Mouse (Mus musculus) megakaryocyte-erythroid progenitor cell, adult 5-6 weeks (primary cell): ENCODE measurements around the gene Banp. TPM values are rescaled to one million over a fixed set of nuclear protein-coding genes. Genes with fewer than 3 reads are reported as not detected.
A peak's percentile ranks its signal among the peaks of the same experiment; 100 is the strongest.

Experiments used
- ATAC-seq: replicated peaks from 2 replicates; pipeline ENCODE4 v1.8.0; 2016; ENCODE audit warnings: mild to moderate bottlenecking, inconsistent platforms; ENCODE audit not compliant: severe bottlenecking, poor library complexity, low FRiP score, low TSS enrichment
- total RNA-seq, 2 experiments: library from RNA; stranded (forward) in 1 of 2; stranded (reverse) in 1 of 2; fragments of 200-1000, 215-1000 nt in 1 of 2; fragments of >200 nt in 1 of 2; fragmentation: Nextera tagmentation in 1 of 2; gene quantifications; 2 replicates each; pipeline ENCODE4 v1.2.3; 2014 to 2017

Gene Banp
- total RNA-seq, 2 experiments from 2014 or later: 17.3 to 18.4 TPM

DNA sequence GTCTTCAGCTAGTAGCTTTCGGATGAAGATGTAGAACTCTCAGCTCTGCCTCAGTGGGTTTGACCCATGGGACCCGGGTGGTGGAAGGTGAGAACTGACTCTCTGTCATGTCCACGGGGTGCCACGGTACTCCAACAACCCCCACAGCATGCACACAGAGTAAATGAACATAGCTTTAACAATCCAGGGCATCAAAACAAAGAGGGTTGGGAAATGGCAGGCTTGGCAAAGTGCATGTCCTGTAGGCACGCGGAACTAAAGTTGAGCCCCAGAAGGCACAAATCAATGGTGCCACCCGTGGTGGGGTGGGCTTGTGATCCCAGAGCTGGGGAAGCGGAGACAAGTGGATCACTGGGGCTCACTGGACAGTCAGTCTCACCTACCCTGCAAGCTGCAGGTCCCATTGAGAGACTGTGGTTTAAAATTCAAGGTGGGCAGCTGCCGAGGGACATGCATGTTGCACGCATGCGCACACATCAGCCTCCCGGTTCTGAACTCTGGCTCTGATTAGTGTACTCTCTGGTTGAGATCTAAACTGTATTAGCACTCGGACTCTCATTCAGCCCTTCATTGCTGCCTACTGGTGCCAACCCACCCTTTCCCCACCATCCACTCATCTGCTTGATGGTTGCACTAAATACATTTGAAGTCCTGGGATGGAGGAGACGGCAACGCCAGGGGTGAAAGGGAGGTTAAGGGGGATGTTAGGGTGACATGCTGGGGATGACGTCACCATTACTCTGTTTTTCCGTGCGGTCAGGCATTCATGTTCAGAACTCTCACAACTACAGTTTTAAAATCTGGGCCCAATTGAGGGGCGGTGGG is 1.0 kb upstream of the Banp start:
- no peak for ATAC-seq

DNA sequence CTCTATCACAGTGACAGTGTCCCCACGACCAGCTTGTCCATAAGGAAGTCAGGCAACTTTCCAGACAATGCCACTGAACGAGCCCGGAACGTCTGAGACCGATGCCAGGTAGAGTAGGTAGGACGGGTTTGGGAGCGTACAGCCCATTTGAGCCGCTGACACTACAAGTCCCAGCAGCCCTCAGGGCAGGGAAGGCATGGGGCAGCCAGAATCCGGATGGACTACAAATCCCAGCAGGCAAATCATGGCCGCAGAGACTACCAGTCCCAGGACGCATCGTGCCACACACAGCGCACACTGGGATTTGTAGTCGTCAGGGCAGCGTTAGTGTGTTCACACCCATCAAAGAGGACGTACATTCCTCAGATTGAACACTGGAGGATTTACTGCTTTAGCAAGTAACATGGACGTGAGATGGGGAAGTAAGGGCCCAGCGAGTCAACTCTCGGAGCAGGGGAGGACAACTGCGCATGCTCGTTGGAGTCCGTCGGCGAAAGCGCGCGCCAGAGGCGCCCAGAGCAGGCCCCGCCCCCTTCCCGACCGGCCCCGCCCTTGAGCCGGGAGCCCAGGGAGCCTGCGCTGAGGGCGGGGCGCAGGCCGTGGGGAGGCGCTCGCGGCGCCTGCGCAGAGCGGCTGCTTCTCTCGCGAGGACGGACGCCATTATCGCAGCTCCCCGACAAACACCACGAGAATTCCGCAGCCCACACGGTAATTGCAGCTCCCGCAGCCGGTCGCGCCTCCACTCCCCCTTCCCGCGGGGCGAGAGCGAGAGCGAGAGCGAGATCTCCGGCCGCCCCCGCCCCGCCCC is 595 bp downstream of the Banp start:
- ATAC-seq: peak; percentile 79

DNA sequence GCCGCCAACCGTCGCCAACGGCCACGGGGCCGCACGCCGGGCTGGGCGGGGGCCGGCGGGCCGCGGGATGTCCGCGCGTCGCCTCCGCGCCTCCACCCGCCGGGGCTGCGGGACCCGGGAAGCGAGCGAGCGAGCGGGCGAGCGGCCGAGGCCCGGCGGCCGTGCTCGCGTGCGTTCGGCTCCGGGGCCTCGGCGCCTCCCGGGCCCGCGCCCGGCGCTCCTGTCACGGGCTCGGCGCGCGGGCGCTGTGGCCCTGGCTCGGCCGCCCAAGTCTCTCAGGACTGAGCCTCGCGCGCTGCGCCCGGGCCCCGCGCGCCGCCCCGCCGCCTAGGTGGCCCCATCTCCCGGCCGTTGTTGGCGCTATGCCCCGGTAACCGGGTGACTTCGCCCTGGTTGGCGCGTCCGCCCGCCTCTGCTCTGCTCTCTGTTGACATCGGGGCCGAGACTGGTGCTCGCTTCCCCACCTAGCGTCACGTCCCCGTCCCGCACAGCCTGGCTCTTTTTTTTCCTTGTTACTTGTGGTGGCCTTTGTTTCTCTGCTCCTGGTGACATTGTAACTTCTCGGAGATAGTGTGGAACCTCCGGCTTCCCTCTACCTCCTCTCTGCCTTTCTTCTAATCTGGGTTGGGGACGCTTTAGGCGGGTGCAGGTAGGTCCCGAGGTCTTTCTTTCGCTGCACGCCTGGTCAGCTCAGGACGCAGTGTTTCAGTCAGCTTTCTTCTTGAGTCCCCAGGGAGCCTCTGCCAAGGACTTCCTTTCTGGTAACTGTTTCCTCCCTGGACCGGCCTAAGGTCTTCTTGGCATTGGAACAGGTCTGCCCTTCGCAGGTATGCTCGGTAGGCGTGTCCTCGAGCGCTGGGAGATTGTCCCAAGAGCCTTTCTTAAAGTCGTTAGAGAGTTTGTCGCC is 1.5 kb downstream of the Banp start:
- ATAC-seq: no peak

DNA sequence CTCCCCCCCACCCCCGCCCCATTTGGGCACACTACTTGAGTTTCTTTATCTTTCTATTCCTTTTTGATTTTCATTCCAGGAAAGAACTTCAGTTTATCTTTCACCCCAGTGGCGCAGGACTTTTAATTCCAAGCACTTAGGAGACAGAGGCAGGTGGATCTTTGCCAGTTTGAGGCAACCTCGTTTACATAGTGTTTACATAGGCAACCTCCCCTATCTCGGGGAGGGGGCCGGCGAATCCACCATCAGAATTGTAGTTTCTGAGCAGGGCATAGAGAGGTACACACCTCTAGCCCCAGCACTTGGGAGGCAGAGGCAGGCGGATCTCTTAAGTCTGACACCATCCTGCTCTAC is 2.1 kb downstream of the Banp start:
- no peak for ATAC-seq

DNA sequence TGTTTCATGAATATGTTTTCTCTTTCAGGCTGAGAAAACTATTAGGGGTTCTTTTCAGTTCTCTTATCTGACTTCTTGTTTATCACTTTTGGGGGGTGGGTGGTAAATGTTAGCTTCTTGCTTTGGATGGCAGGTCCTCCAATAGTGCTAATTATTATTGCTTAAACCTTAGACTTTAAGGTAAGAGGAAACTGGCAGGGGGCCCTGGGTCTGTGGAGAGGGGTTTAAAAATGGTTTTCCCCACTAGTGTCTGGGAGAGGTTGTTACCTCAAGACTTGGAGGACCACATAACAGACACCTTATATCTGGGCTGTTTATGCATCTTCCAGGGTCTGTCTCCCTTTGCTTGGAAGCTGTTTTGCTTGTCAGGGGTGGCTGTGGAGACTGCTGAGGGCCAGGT is 2.6 kb downstream of the Banp start:
- no peak for ATAC-seq

DNA sequence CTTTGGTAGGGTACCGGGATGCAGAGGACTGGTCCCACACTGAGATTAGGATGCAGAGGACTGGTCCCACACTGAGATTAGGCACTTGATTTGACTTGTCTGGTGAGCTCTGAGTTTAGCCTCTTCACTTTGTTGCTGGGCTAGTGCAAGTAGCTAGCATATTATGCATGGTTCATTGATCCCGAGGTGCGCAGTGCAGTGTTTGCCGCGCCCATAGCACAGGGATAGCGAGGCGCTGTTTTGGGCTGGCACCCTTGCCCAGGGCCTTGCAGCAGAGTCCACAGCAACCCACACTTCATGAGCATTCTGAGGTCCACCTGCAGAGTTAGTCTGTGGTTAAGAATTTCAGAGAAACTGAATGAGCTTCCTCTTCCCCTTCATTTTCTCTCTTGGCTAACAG is 3.2 kb downstream of the Banp start:
- no peak for ATAC-seq

DNA sequence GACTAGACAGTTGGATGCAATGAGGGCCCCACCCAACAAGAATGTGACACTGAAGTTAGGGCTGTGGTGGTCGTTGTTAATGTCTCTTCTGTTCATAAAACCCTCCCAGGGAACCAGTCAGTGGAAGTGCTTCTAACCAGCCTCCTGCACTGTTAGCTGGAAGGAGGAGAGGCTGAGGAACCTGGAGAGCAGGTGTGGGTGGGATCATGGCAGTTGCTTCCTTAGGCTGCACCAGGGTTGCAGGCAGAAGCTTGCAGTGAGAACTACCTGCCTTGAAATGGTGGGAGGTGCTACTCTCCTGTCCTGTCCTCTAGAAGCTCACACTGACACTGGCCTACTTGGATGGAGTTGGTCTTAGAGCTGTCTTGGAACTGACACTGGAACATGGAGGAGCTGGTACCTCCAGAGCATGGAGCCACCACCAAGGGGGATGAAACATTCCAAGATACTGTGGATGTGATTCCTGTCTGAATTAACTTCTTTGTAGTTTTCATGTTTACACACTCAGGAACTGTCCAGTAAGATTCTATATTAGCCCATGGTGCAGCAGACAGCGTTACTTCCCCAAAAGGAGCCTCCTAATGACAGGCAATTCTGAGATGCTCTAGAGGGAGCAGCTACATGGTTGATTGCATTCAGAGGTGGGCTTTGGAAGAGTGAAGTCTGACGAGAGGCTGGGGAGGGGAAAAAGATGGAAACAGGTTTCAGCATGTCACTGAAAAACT is 4.4 kb downstream of the Banp start:
- no peak for ATAC-seq

DNA sequence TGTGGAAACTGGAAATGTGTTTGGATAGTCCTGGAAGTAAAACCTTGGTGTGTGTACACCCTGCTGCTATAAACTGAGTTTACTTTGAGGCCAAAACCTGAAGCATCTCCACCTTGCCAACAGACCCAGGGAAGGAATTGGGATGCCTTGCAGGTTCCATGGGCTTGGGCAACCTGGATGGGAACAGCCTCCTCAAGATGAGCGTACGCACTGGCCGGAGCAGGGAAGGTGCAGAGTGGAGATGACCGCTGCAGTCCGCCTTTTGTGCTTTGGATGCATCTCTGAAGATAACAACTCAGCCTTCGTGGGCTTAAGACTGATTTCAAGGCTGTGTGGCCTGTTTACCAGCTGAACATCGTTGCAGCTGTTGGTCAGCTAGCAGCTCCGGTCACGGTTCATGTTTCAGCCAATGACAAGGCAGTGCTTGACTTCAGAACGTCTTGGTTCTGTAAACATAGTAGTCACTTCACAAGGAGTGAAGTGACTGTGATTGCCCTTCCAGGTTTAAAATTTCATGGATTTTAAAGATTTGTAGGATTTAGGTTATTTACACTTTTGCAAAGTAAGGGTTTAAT is 5.5 kb downstream of the Banp start:
- no peak for ATAC-seq

DNA sequence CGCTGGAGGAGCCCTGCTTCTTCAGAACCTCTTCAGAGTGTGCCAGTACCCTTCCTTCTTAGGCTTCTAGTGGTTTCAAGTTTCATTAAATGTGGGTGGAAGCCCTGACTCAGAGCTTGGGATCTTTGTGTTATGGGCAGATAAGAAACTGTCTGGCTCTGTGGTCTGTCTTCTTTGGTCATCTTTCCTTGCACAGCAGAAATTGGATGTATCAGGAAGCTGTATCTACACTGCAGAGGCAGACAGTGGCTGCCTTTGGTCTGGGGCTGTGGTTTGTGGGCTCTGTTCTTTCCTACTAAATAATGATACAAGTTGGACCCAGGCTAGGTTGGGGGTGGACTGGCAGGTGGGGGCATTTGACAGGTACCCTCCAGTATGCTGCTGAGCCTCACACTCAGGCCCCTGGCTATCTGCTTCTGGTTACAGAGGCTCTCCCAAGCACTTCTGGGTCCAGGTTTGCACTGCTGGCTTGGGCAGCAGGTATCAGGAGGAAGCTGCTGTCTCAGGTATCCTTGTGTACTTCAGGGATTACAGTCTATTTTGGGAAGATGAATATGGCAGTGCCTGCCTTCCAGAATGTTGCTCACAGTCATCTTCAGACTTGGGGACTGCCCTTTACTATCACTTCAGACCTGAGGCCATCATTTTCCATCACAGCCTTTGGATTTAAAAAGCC is 6.4 kb downstream of the Banp start:
- peak; percentile 83 for ATAC-seq

DNA sequence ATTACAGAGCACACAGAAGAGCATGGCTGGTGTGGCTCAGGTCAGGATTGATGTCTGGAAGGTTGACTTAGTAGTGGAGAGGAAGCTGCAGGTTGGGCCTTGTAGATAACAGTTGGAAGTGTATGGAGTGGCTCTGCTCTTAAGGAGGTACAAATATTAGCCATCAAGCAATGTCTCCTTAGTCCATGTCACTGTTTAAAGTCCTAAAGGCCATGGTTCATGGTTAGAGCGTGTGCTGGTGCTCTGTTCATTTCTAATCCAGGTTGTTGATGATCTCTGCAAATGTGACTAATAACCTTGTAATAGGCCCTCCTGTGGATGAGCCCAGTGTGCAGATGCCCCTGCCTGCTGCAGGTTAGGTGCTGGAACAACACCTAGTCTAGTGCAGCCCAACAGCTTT is 8.8 kb downstream of the Banp start:
- no peak for ATAC-seq

DNA sequence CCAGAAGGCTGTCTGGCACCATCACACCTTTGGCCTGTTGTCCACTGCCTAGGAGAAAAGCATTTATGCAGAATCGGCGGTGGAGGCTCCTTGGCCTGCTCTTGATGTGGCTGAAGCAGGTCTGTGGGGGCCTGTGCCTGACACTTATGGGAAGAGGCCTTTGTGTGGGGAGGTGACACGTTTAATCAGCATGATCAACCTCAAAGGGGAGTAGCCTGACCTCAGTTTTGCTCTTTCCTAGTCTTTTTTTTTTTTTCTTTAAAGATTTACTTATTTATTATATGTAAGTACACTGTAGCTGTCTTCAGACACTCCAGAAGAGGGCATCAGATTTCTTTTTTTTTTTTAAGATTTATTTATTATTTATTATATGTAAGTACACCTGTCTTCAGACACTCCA is 13.3 kb downstream of the Banp start:
- ATAC-seq: no peak

DNA sequence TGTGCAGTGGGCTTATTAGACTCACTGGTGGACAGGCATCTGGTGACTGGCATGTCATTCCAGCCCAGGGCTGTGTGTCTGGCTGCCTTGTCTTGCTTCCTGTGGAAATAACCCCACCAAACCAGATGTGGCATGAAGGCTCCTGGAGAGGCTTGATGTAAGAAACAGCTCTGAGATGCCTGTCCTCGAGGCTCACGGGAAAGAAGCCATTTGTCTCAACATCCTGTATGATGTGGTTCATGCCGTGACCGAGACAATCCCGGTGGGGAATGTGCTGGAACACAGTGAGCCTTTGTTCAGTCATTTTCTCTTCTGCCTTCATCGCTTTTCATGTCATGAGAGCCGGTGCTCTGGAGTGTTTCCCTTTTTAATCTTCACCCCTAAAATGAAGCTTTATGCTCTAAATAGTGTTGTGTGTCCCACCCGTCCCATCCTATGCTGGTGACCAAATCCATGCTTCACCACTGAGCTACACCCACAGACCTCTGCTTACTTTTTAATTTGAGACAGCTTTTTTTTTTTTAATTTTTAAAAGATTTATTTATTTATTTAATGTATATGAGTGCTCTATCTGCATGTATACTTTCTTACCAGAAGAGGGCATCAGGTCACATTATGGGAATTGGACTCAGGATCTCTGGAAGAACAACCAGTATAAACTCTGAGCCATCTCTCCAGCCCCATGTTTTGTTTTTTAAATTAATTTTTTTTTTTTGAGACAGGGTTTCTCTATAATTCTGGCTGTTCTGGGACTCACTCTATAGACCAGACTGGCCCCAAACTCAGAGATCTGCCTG is 15.4 kb downstream of the Banp start:
- ATAC-seq: no peak

DNA sequence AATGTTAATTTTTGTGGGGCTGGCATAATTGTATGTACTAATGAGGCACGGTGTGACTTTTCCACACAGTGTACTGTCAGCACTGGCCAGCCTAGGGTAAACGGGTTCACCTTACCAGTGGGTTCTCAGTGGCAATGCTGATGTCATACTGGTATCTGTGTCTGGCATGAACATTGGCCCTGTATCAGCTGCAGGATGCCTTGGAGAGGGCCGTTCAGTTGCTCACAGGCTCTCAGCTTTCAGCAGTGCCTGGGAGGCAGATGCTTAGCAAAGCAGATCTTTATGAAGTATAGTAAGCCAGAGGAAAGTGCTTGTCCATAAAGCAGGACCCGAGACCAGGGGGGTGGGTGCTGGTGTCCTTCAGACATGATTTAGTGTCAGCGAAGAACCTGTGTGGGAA is 16.6 kb downstream of the Banp start:
- no peak for ATAC-seq

DNA sequence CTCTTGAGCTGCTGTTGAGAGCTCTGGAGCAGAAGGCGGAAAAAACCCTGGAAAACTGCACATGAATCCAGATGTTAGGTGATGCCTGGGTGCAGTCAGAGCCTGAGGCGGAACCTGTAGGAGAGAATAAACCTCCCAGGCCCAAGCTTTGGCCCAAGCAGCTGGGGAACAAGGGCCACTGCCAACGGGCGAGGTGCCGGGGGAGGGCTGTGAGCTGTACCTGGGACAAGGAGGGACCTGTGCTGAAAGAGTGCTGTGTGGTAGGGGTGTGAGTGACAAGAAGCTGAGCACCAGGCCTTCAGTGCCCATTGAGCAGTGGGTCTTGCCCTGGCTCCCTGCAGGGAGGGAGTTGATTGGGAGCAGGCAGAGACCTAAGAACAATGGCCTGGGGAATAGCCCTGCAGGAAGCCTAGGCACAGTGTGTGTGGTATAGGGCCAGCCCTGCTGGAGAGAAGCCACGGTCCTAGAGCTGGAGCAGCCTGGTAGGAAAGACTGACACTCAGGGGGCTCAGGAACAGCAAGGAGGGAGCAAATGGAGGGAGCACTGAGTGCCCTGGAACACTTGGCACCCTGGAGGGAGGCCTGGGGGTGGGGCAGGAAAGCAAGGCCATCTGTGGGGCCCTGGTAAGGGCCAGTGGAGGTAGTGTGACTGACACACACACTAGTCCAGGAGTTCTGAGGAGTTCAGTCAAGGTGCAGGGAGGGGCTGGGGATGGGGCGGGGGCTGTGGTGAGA is 17.3 kb downstream of the Banp start:
- no peak for ATAC-seq

DNA sequence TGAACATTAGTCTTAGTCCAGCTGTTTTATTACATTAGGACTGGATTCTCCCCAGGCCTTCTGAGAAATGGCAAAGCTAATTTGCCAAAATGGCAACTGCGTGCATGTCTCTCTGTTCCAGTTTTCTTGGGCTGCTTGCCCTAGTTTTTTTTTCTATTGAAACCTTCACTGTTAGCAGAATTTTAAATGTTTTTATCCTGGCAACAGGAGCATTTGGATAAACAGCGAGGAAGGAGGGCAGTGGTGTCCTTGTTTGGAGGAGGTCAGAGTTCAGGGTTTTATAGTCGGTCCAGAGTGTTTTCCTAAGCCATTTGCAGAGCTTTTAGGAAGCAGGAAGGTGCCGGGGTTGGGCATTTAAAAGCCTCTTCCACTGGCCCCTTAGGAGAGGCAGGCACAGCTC is 18.4 kb downstream of the Banp start:
- ATAC-seq: no peak

DNA sequence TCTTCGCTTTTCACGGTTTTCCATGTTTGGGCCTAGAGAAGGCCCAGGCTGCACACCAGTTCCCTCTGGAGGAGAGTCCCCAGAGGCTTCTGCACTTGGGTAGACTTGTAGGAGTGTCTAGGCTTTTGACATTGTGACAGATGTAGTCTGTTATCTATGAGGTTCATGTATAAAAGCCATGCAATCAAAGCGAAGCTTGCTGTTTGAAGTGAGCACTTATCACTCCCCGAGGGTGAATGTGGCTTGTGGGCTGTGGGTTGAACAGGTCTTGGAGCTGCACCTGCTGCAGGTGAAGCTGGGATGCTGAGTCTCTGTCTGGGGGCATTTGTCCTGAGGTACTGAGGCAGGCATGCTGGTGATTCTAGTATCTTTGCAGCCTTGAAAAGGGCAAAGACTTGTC is 19.0 kb downstream of the Banp start:
- ATAC-seq: peak; percentile 76

DNA sequence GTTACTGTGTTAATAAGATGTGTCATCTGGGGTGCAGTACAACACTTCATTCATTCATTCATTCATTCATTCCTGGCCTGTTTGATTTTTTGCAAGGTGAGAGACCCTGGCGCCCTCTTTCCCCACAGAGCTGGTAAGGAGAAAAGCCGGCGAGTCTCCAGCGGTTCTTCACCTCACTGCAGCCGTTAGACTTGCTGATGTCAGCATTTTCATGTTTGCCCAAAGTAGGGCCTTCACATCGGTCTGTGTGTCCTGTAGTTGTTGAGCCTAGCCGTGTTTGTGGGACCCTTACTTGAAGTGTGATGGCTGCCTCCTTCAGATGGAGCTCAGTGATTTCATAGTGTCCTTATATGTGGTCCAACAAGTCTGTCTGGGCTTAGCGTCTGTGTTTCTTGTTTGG is 20.7 kb downstream of the Banp start:
- no peak for ATAC-seq
